Mouse (Mus musculus) gastrocnemius, postnatal 36 days (tissue): ENCODE measurements around the gene Ccdc157. TPM values are rescaled to one million over a fixed set of nuclear protein-coding genes. Genes with fewer than 3 reads are reported as not detected.
A peak's percentile ranks its signal among the peaks of the same experiment; 100 is the strongest.

ENCODE experiments used
- DNase-seq, 2 experiments: peaks; one replicate each; pipeline ENCODE4 v3.0.0; 2022
- intact Hi-C: fragments of 180-260 bp; cut with DNase I; formaldehyde crosslinking; loops from one replicate; pipeline ENCODE4 v1.15.1; 2025
- total RNA-seq, 2 experiments: library from RNA; stranded (reverse); gene quantifications; 2 replicates each; pipeline ENCODE4 v1.2.3; 2021

The Ccdc157 gene
- total RNA-seq, 2 experiments from 2014 or later = 2.6 to 2.8 TPM

DNA sequence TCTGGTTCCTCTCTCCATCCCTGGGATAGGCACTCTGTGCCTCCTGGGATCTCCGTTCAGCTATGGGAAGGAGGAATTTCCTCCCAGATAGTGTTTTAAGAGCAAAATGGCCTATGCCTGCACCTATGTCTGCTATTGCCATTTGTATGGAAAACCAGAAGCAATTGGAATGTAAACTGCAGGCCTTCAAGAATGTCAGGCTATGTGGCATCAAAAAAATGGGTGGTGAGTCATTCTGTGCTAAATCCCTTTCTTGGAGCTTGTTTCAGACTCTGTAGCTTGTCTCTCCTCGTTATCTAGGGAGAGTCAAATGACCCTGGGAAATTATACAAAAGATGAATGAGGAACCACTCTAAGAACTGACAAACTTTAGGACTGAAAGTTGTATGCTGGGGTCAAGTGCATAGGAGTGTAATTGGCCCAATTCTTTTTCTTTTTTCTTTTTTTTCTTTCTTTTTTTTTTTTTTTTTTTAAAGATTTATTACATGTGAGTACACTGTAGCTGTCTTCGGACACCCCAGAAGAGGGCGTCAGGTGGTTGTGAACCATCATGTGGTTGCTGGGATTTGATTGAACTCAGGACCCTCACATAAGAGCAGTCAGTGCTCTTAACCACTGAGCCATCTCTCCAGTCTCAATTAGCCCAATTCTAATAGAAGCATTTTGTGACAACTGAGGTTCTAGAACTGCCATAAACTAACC is 24.3 kb upstream of the Ccdc157 start:
- intact Hi-C loops = loop anchor here (5.0 kb wide), 1 partner anchor 33 kb away; the partner anchor contains the start of gene Castor1
- DNase-seq = no peak

DNA sequence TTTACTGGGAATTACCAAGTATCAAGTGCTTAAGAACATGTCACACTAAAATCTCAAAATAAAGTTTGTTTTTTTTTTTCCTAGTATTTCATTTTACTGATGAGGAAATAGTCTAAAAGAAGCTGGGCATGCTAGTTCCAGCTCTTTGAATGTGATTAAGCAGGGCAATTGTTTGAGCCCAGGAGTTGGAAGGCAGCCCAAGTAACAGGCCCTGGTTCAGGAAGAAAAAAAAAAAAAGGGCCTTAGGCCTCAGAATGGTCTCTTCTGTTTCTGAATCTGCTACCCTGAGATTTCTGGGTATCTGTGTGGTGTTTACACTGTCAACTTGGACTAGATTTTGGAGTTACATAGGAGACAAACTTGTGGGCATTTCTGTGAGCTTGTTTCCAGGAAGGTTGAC is 23.4 kb upstream of the Ccdc157 start:
- intact Hi-C loops = loop anchor here (5.0 kb wide), 1 partner anchor 34 kb away; the partner anchor contains the start of gene Castor1
- DNase-seq = no peak

DNA sequence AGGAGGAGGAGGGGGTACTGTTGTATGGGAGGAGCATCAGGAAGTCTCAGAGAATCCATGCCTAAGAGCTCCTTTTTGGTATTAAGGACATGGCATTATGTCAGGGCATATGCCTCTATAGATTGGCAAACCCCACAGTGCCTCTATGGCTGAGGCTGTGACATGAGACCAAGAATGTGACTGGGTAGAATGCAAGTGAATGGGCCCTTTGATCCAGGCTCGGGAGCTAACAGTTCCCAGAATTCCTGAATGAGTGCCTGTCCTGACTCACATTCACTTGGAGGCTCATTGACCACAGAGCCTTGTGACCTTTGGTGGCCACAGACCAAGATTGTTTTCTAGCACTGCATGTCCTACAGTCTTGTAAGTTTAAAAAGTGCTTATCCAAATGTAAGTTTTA is 22.0 kb upstream of the Ccdc157 start:
- no peak for DNase-seq
- intact Hi-C loops = loop anchor here (5.0 kb wide), 1 partner anchor 35 kb away; the partner anchor contains the start of gene Castor1

DNA sequence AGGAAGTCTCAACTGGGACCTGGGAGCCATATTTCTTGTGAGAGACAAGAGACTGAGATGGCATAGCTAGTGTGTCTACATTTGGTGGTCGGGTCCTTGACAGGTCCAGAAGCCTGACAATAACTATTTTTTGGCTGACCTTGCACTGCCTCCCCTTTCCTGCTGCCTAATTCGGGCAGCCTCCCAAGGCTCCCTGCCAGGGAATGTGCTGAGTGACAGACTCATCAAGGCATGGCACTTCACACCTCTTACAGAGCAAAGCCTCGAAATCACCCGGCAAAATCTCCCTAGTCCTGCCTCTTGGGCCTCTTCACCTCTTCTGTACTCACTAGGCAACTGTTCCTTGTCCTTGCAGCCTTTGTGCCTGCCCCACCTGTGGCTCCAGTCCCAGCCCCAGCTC is 17.6 kb upstream of the Ccdc157 start:
- intact Hi-C loops = no loop called here
- peak in 1 of 2 experiments; percentile 33 for DNase-seq

DNA sequence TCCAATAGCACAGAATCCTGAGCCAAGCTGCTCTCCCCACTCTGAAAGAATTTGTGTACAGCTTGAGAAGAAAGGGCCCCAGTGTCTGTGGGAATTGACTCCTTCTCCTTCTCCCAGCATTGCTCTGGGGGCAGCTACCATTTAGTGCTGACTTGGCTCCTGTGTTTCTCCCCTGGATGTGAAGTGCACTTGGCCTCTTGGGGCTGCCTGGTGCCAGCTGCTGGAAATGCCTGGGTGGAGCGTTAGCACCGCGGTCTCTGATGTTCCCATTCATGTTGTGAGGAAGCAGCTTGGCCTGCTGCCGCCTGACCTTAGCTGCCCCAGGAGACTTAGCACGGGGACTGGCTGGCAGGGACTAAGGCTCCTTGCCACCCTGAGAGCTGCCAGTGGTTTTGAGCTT is 14.5 kb upstream of the Ccdc157 start:
- intact Hi-C loops = loop anchor here (5.0 kb wide), 1 partner anchor 37 kb away; the partner anchor contains the start of gene Rnf215
- peak; percentile 79 to 81 for DNase-seq

DNA sequence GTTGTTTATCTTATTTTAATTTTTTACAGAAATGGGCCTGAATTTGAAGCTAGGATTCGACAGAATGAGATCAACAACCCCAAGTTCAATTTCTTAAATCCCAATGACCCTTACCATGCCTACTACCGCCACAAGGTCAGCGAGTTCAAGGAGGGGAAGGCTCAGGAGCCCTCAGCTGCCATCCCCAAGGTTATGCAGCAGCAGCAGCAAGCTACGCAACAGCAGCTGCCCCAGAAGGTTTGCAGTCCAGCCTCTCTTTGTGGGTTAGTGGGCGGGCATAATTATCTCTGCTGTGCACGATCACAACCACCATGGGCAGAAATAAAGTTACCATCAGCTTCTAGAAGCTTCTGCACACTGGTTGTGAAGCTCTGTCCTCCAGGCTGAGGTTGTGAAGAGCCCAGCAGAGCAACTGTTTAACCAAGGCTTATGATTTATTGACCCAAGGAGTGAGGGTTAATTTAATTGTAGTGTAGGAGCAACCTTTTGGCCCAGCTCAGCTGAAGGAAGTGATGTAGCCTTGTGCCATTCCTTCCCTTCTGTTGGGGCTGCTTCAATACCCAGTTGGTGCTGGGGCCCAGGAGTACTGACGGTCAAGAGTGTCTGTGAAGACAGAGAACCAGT is 6.5 kb upstream of the Ccdc157 start:
- intact Hi-C loops = no loop called here

DNA sequence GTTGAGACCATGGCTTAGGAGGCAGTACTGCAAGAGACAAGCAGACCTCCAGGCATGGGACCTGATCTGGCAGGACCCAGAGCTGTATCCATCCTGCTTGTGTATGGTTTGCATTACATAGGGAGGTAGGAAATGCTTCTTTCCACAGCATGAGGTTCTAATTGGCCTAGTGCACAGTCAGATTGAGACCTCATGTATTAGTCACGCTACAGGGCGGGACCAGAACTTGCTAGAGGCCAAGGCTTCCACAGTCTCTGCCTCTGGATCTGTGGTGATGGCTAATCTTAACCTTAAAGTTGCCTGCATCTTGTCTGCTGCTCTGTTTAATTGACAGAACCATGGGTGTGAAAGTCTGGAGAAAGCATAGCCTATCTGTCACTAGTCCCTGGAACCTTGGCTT is 4.6 kb upstream of the Ccdc157 start:
- no peak for DNase-seq
- intact Hi-C loops = no loop called here

More for the DNA sequence above, 6.5 kb upstream of the Ccdc157 start:
- DNase-seq = no peak

DNA sequence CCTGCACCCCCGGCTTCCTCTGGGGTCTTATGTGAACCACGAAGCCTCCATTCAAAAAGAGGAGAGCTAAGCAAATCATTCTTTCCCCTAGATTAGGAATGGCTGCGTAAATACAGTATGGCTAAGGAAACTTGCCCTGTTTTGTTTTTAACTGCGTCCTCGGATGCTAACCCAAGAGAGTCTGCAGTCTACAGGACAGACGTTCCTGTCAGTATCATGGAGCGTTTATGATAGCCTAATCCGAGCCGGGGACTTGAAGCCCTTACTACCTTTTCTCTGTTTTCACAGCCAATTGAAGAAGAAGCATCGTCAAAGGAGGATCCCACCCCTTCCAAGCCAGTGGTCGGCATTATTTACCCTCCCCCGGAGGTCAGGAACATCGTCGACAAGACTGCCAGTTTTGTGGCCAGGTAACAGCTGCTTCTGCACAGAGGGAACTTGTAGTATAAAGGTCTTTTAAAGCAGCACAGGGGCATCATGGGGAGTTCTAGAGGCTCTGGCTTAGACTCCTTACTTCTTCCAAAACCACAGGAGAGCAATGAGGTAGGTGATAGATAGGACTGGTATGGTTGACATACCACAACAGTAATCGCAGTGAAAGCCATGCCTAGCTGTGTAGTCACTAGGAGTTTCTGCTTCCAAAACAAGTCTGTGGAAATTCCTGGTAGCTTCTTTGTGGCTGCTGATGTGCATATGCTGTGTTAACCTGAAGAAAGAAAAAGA is 826 bp upstream of the Ccdc157 start:
- intact Hi-C loops = loop anchor here (2.0 kb wide), 1 partner anchor 26 kb away; the partner anchor contains the start of gene Tbc1d10a
- no peak for DNase-seq

DNA sequence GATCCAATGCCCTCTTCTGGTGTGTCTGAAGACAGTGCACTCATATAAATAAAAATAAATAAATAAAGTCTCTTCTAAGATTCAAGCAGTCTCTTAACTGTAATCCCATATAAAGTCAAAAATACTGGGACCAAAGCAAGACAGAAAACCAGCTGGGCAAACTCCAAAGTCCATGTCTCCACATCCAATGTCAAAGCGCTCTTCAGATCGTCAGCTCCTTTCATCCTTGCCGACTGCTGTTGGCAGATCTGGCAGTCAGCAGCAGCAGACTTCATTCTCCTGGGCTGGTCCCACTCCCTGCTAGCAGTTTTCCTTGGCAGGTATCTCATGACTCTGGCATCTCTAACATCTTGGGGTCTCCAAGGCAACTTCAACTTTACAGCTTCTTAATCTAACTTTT is 1.4 kb downstream of the Ccdc157 start:
- DNase-seq = no peak
- intact Hi-C loops = loop anchor here (2.0 kb wide), 1 partner anchor 24 kb away; the partner anchor contains the start of gene Rnf215

DNA sequence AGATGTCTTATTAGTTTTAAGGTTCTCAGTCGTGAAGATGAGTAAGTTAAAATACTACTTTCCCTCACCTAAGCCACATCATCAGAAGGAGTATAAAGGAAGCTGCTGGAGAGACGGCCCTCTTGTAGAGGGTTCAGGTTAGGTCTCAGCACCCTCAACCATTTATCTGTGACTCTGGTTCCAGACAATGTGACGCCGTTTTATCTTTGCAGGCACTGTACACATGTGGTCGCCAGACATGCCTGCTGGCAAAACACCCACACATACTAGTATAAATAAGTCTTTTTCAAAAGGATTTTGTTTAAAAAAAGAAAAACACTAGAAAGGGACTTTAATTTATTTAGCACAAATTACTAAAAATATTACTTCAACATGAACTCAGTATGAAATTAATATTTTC is 4.5 kb downstream of the Ccdc157 start:
- DNase-seq = no peak
- intact Hi-C loops = no loop called here

DNA sequence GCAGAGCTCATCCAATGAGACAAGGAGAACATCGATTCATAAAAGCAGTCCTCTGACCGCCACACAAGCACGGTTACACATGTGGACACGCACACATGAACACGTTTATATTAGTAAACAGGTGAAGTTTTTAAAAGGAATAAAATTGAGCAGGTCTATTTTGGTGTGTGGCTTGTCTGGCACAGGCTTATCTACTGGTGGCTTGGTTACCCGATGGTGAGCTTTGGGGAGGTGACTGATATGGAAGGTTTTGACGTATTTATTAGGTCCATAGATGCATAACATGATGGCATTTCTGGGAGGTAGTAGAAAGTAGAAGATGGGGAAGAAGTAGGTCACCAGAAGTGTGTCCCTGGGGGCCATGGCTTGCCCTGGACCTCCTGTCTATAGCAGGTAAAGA is 6.4 kb downstream of the Ccdc157 start:
- intact Hi-C loops = no loop called here
- no peak for DNase-seq

DNA sequence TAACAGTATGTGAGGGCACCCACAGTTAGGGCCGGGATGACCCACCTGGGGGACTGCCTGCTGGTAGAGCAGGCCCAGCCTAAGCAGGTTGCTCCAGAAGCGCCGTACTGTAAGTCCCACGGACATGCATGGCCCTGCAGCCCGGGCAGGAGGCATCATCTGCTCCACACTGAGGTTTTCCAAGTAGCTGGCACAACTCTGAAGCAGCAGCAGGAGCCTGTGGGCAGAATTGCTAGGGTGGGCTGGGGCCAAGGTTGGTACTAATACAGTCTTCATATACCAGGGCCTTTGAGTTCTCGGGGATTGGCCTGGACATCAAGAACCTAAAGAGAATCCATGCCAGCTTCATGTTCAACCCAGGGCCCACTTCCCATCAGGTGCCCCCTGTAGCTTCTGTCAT is 10.2 kb downstream of the Ccdc157 start:
- intact Hi-C loops = no loop called here
- DNase-seq = no peak

DNA sequence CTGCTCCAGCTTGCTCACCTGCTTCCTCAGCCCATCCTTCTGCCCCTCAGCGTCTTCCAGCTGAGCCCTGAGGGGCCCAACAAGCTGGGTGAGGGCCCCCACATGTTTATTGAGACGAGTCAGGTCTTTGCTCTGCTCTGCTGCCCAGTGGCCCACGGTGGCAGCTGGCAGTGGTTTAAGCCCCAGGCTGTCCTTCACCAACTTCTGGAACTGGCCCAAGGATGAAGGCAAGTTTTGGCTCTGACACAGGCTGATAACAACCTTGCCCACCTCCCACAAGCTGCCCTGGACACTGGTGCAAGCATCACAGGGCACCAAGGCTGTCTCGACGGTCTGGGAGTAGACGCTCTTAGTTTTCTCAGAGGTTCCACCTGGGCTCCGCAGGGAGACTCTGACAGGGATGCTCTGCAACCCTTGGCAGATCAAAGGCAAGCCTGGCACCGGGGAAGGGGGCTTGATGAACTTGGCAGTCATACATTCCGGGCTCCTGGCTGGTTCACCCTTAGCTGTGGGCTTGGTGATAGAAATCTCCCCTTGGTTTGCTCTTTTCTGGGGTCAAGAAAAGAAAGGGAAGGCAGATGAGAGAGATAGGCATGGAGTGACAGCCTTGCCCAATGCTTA is 11.4 kb downstream of the Ccdc157 start:
- intact Hi-C loops = no loop called here
- DNase-seq = no peak

DNA sequence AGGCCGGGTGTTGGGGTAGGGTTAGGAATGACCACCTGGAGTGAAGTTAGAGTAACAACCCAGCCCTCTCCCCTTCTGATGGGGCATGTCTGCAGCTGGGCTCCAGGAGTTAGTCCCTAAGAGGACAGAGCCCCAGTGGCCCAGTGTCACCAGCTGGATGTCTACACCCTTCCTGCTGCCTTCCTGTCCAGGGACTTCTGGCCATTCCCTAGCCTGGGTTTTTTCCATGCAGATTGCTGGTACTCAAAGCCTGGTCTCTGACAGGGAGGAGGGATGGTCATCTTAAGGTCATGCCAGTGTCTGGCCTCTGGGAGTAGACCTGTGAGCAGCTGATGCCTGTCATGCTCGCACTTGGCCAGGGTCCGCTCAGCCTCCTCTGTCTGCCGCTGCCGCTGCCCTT is 12.0 kb downstream of the Ccdc157 start:
- intact Hi-C loops = no loop called here
- DNase-seq = no peak

DNA sequence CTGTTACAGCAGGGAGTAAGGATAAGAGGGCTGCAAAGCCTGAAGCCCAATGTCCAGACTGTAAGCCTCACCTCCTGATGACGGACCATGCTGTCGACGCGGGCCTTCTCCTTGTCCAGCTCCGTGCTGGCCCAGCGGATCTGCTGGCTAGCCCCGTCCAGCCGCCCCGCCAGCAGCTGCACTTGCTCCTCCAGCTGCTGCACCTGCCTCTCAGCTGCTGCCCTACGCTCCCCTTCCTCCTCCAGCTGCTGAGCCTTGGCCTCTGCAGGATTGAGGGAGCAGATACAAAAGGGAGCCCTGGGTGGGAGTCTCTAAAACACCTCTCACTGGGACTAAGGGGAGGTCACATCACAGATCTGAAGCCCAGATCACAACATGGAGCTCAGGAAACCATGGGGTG is 13.0 kb downstream of the Ccdc157 start:
- intact Hi-C loops = no loop called here
- DNase-seq = no peak

DNA sequence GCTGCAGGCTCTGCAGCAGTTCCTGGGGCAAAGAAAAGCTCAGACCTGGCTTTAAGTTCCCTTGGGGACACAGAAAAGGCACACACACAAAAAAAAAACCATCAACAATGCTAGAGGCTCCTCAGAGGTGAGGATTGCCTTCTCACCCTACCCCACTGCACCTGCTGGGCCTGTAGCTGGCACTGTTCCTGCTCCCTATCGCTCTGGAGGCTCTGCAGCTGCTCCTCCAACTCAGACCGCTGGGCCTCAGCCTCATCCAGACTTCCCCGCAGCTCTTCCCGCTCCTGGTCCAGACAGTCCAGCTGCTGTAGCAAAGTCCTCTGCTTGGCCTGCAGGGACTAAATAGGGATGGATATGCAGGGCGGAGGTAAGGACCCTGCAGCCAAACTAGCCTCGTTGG is 13.7 kb downstream of the Ccdc157 start:
- intact Hi-C loops = no loop called here
- DNase-seq = no peak

DNA sequence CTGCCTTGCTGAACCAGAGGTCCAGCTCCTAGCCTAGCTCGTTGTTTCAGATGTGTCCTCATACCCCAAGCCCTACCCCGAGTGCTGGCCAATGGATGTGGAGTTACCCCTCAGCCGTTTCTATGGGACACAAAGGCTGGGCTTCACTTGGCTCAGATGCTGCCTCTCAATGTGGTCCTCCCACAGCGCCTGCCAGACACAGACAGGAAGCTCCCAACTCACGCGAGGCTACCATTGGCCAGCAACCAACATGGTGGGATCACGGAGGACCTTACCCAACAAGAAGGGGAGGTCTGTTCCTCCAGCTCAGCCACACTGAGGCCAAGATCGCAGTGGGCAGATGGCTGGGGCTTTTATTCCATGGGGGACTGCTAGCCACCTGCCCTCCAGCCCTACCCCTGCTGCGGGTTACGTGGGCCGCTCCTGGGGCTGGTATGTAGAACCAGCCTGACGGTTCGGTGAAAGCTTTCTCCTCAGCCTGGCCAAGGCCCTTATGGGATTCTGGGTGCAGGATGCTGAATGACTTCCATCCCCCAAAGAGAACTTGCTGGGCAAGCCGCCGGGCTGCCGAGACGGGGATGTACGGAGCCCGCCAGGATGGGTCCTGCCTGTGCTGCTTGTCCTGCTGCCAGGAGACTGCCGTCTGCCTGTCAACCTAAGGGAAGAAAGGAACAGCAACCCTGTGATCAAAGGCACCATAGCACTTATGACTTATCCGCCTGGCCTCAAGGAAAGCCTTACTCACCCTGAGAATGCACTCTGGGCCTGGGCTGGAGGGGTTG is 16.6 kb downstream of the Ccdc157 start:
- DNase-seq = no peak
- intact Hi-C loops = no loop called here

DNA sequence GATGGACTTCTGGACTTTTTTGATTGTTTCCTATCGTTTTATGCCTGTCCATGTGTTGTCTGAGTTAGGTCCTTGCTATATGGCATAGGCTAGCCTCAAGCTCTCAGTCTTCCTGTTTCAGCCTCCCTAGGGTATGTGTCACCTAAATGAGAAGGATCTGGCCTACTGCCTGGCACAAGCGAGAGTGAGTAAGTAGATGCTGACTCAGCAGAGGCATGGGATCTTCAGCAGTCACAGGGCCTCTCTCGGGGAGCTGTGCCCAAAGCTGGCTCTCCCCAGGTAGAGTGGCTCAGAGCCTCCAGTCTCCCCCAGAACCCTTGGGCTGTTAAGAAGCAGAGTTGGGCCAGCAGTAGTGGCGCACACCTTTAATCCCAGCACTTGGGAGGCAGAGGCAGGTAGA is 17.7 kb downstream of the Ccdc157 start:
- DNase-seq = no peak
- intact Hi-C loops = no loop called here

DNA sequence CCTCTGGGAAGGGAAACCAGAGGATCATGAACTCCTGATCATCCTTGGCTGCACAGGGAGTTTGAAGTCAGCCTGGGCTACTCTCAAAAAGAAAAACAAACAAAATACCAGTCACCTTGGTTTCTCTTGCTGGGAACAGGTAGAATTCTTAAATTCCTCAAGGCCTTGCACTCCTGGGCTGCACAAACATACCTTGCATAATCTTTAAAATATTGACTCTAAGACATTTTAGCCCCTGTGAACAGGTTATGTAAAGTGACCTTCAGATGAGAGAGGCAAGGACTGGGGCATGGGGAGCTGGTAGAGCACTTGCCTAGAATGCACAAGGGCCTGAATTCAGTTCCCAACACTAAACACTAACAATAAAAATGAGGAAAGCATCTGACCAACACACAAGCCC is 18.6 kb downstream of the Ccdc157 start:
- no peak for DNase-seq
- intact Hi-C loops = no loop called here

DNA sequence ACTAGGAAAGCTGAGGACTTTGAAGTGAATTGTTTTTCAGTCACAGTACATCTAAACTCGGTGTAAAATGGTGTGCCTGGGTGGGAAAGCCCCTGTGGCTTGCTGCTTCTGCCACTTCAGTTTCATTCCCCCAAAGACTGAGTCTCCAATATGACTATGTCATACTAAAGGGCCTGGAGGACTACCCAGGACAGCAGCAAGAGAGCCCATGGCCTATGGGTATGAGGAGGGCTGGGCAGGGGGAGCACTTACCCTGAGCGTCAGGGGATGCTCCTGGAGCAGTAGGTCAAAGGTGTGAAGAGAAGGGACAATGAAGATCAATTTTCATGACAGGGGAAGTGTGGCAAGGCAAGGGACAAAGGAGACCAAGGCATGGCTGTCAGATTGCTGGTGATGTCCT is 21.1 kb downstream of the Ccdc157 start:
- no peak for DNase-seq
- intact Hi-C loops = loop anchor here (5.0 kb wide), 2 partner anchors 33 to 283 kb away; no protein-coding TSS in a partner anchor
